Mouse (Mus musculus) layer of hippocampus, postnatal 36 days (tissue): ENCODE measurements around the gene Dgcr2. TPM values are rescaled to one million over a fixed set of nuclear protein-coding genes. Genes with fewer than 3 reads are reported as not detected.

ENCODE experiments used
- DNase-seq, 2 experiments: peaks; one replicate each; pipeline ENCODE4 v3.0.0; 2022
- total RNA-seq, 2 experiments: library from RNA; stranded (reverse); gene quantifications; 2 replicates each; pipeline ENCODE4 v1.2.3; 2021

Gene Dgcr2
- total RNA-seq, 2 experiments from 2014 or later: 106 to 110 TPM

GRCm38 (mm10) chr16:17911052-17911595 lies 12.8 kb upstream of the Dgcr2 start, which contains the start of gene Ess2:
Gene Ess2 (minus strand): TSS chr16:17911348.
- DNase-seq: peak; percentile 92

GRCm38 (mm10) chr16:17896091-17896490 lies 2.3 kb downstream of the Dgcr2 start:
- DNase-seq: no peak

GRCm38 (mm10) chr16:17893923-17894322 lies 4.4 kb downstream of the Dgcr2 start, which contains the start of gene Tssk1:
Gene Tssk1 (plus strand): TSS chr16:17894223.
- no peak for DNase-seq

GRCm38 (mm10) chr16:17892606-17893005 lies 5.8 kb downstream of the Dgcr2 start:
- no peak for DNase-seq

GRCm38 (mm10) chr16:17891567-17891959 lies 6.8 kb downstream of the Dgcr2 start, which contains the start of gene Gm20518:
Gene Gm20518 (minus strand): TSS chr16:17891671.
- peak; percentile 98 for DNase-seq

- DNase-seq: peak; percentile 34 to 47
These were observed 7.3 kb downstream of the Dgcr2 start for GRCm38 (mm10) chr16:17890917-17891566.

GRCm38 (mm10) chr16:17890342-17890727 lies 8.0 kb downstream of the Dgcr2 start:
- DNase-seq: no peak

GRCm38 (mm10) chr16:17889689-17890341 lies 8.5 kb downstream of the Dgcr2 start:
- DNase-seq: no peak

GRCm38 (mm10) chr16:17884116-17884515 lies 14.2 kb downstream of the Dgcr2 start:
- no peak for DNase-seq

GRCm38 (mm10) chr16:17882196-17882595 lies 16.2 kb downstream of the Dgcr2 start:
- DNase-seq: no peak

GRCm38 (mm10) chr16:17879571-17879970 lies 18.8 kb downstream of the Dgcr2 start:
- DNase-seq: no peak

GRCm38 (mm10) chr16:17876096-17876495 lies 22.3 kb downstream of the Dgcr2 start:
- DNase-seq: no peak

GRCm38 (mm10) chr16:17875174-17875573 lies 23.2 kb downstream of the Dgcr2 start:
- no peak for DNase-seq

- DNase-seq: no peak
These were observed 25.4 kb downstream of the Dgcr2 start for GRCm38 (mm10) chr16:17872995-17873394.

- no peak for DNase-seq
These were observed 27.1 kb downstream of the Dgcr2 start for GRCm38 (mm10) chr16:17871248-17871647.

GRCm38 (mm10) chr16:17865770-17866169 lies 32.6 kb downstream of the Dgcr2 start:
- DNase-seq: no peak

- DNase-seq: no peak
These were observed 33.1 kb downstream of the Dgcr2 start for GRCm38 (mm10) chr16:17865293-17865692.

GRCm38 (mm10) chr16:17858592-17858991 lies 39.8 kb downstream of the Dgcr2 start:
- DNase-seq: no peak

GRCm38 (mm10) chr16:17857157-17857556 lies 41.2 kb downstream of the Dgcr2 start:
- DNase-seq: no peak

- DNase-seq: no peak
These were observed 45.1 kb downstream of the Dgcr2 start for GRCm38 (mm10) chr16:17853263-17853662.

- no peak for DNase-seq
These were observed 46.5 kb downstream of the Dgcr2 start for GRCm38 (mm10) chr16:17851860-17852259.

GRCm38 (mm10) chr16:17851331-17851730 lies 47.0 kb downstream of the Dgcr2 start:
- no peak for DNase-seq

GRCm38 (mm10) chr16:17849486-17849885 lies 48.9 kb downstream of the Dgcr2 start:
- DNase-seq: no peak

- DNase-seq: peak in 1 of 2 experiments; percentile 41
These were observed 49.4 kb downstream of the Dgcr2 start for GRCm38 (mm10) chr16:17848928-17849327.
